ENCODE assay signal across 40 mouse cellular contexts in genomic region chr1:171568436-171568835, GRCm38 (mm10). TPM values are rescaled to one million over a fixed set of nuclear protein-coding genes. Genes with fewer than 3 reads are reported as not detected.
A peak's percentile ranks its signal among the peaks of the same experiment; 100 is the strongest.
DNase-seq lines count a peak whose midpoint lies in the region; ATAC-seq and TF ChIP-seq lines count a peak whose summit lies in the region.
"Had no signal": no experiment of that assay in that cellular context is flagged by ENCODE, and none has a peak within 500 bp of the region (broad histone marks: within the 10 kb centered on the region; RNA-seq: fewer than 3 reads in every experiment).

No protein-coding gene starts in this region.

- H3K27ac ChIP-seq in kidney, postnatal 0 days: no peak overlapping the region
- no peak overlapping the region for H3K27ac ChIP-seq in CH12.LX (ENCODE audit: insufficient read depth, low read depth)
- H3K27ac ChIP-seq in cortical plate, adult 2 months (ENCODE audit: insufficient read depth, low read length): no peak overlapping the region
- H3K27ac ChIP-seq: embryonic facial prominence, embryonic 13.5 days; forebrain, embryonic 10.5 days; forebrain, embryonic 15.5 days; gastrocnemius, adult 2 months; heart, adult 2 months; hindbrain, embryonic 14.5 days; liver, embryonic 12.5 days; midbrain, embryonic 12.5 days; stomach, embryonic 15.5 days had no signal

- TF ChIP-seq CTCF in kidney, postnatal 0 days (IDR thresholded peaks at IDR 0.05; ENCODE audit: low read depth): peak; percentile 13; the same call in 1 of the 2 replicates
- TF ChIP-seq CTCF in CH12.LX (conservative IDR thresholded peaks at IDR 0.05 in 1 of 2, IDR thresholded peaks at IDR 0.05 in 1 of 2; ENCODE audit: low read depth in 2 of 2, low read length in 2 of 2): peak in 1 of 2 experiments; percentile 61; a peak in 2 of 4 replicates
- 0 out of 2 replicates have a peak, but pooled peaks have one; percentile 18 for TF ChIP-seq CTCF in cortical plate, adult 2 months (IDR thresholded peaks at IDR 0.05; ENCODE audit: extremely low read depth, insufficient read depth, low read length)

- no peaks in the 10 kb centered on the region for H3K79me2 ChIP-seq in CH12.LX (replicated peaks; ENCODE audit: control insufficient read depth, extremely low read depth, insufficient read depth, poor library complexity, severe bottlenecking)

- no peaks in the 10 kb centered on the region for H3K9me3 ChIP-seq in kidney, postnatal 0 days (replicated peaks; ENCODE audit: low read length)
- no peaks in the 10 kb centered on the region for H3K9me3 ChIP-seq in CH12.LX (replicated peaks; ENCODE audit: low read length)
- H3K9me3 ChIP-seq: embryonic facial prominence, embryonic 13.5 days; forebrain, embryonic 10.5 days; forebrain, embryonic 15.5 days; heart, embryonic 12.5 days; liver, embryonic 12.5 days; megakaryocyte, embryonic 14.5 days; midbrain, embryonic 12.5 days; stomach, embryonic 15.5 days had no signal

- no peak for TF ChIP-seq EP300 in CH12.LX (IDR thresholded peaks at IDR 0.05; ENCODE audit: low read length)

- no peak for ATAC-seq in kidney, postnatal 0 days (replicated peaks; ENCODE audit: low FRiP score, low read depth)
- ATAC-seq: activated CD4-positive, CD25-positive, alpha-beta regulatory T cell, adult 4 months; forebrain, embryonic 15.5 days; liver, embryonic 12.5 days; liver, postnatal 0 days had no signal

- DNase-seq in kidney, postnatal 0 days (ENCODE audit: low spot score): no peak
- no peak for DNase-seq in kidney, postnatal 10 days
- peak; percentile 31 for DNase-seq in 3T3-L1 (ENCODE audit: low read depth, low spot score)
- DNase-seq in CH12.LX (ENCODE audit: extremely low read depth): peak; percentile 12
- no peak for DNase-seq in lung, postnatal 4 days
- no peak for DNase-seq in urinary bladder, postnatal 4 days (ENCODE audit: low spot score in 2 of 2)
- DNase-seq: adrenal gland, postnatal 10 days; cerebellum, adult 8-10 months; cerebellum, postnatal 36 days; gastrocnemius, adult 2 months; gastrocnemius, postnatal 36 days; heart, adult 2 months; kidney, adult 2 months; left cerebral cortex, postnatal 4 days; liver, postnatal 0 days; lung, postnatal 36 days; right cerebral cortex, postnatal 25 days had no signal

- peak; percentile 56 for TF ChIP-seq RAD21 in CH12.LX (IDR thresholded peaks at IDR 0.05; ENCODE audit: low read depth, low read length)

- in situ Hi-C loops in CH12.LX (cut with MboI; ENCODE audit: low pct_ligation_motif_present, low pct_unique_long_range_greater_than_20kb, low sequenced_read_pairs): loop anchor here (5.0 kb wide), 1 partner anchor 66 kb away; the partner anchor contains the start of gene Alyref2

- WGBS in kidney, postnatal 0 days: 64% methylated on average over 2 of the region's 2 CpGs

- H3K36me3 ChIP-seq in kidney, postnatal 0 days (ENCODE audit: insufficient read depth, low read length): no peaks in the 10 kb centered on the region
- H3K36me3 ChIP-seq in CH12.LX (replicated peaks in 1 of 2; ENCODE audit: control insufficient read depth in 1 of 2, insufficient read depth in 1 of 2, low read length in 1 of 2): no peaks in the 10 kb centered on the region
- H3K36me3 ChIP-seq: embryonic facial prominence, embryonic 13.5 days; forebrain, embryonic 10.5 days; forebrain, embryonic 15.5 days; G1E; heart, embryonic 12.5 days; liver, embryonic 12.5 days; midbrain, embryonic 12.5 days; stomach, embryonic 15.5 days had no signal

- no peak overlapping the region for H3K4me3 ChIP-seq in kidney, postnatal 0 days (replicated peaks; ENCODE audit: low read depth, low read length)
- H3K4me3 ChIP-seq in CH12.LX (replicated peaks in 1 of 3; ENCODE audit: low read depth in 2 of 3, low read length in 2 of 3, poor library complexity in 1 of 3): no peak overlapping the region
- no peak overlapping the region for H3K4me3 ChIP-seq in cortical plate, adult 2 months (ENCODE audit: insufficient read depth, low read length)
- H3K4me3 ChIP-seq: embryonic facial prominence, embryonic 13.5 days; forebrain, embryonic 10.5 days; forebrain, embryonic 15.5 days; gastrocnemius, adult 2 months; heart, adult 2 months; heart, embryonic 12.5 days; liver, embryonic 12.5 days; megakaryocyte, embryonic 14.5 days; midbrain, embryonic 12.5 days; stomach, embryonic 15.5 days had no signal

- H3K27me3 ChIP-seq in kidney, postnatal 0 days (ENCODE audit: insufficient read depth, low read length): no peaks in the 10 kb centered on the region
- H3K27me3 ChIP-seq in CH12.LX (replicated peaks): no peaks in the 10 kb centered on the region
- H3K27me3 ChIP-seq: embryonic facial prominence, embryonic 13.5 days; forebrain, embryonic 15.5 days; heart, embryonic 12.5 days; liver, embryonic 12.5 days; midbrain, embryonic 12.5 days; stomach, embryonic 15.5 days had no signal

- dilution Hi-C loops in CH12.LX (cut with MboI; ENCODE audit: extremely low pct_ligation_motif_present, extremely low pct_unique_long_range_greater_than_20kb, low sequenced_read_pairs): no loop called here

- H3K4me1 ChIP-seq in kidney, postnatal 0 days (replicated peaks; ENCODE audit: insufficient read depth, low read length): no peaks in the 10 kb centered on the region
- H3K4me1 ChIP-seq in CH12.LX (ENCODE audit: control insufficient read depth in 1 of 2, insufficient read depth in 2 of 2): no peaks in the 10 kb centered on the region
- no peaks in the 10 kb centered on the region for H3K4me1 ChIP-seq in cortical plate, adult 2 months (ENCODE audit: control insufficient read depth, insufficient read depth, low read length)
- H3K4me1 ChIP-seq: embryonic facial prominence, embryonic 13.5 days; forebrain, embryonic 10.5 days; forebrain, embryonic 15.5 days; heart, embryonic 12.5 days; midbrain, embryonic 12.5 days; stomach, embryonic 15.5 days had no signal

- no peak overlapping the region for H3K4me2 ChIP-seq in kidney, postnatal 0 days (ENCODE audit: low read length)
- H3K4me2 ChIP-seq in CH12.LX (ENCODE audit: insufficient read depth, low read depth, poor library complexity, severe bottlenecking): no peak overlapping the region
- H3K4me2 ChIP-seq: embryonic facial prominence, embryonic 13.5 days; forebrain, embryonic 15.5 days; heart, embryonic 12.5 days; hindbrain, embryonic 14.5 days; liver, embryonic 12.5 days; midbrain, embryonic 12.5 days; stomach, embryonic 15.5 days had no signal

- TF ChIP-seq POLR2A in CH12.LX (IDR thresholded peaks at IDR 0.05; ENCODE audit: low read depth, low read length): no peak
- no peak for TF ChIP-seq POLR2A in cortical plate, adult 2 months (IDR thresholded peaks at IDR 0.05; ENCODE audit: extremely low read depth, insufficient read depth, low read length)

- H3K9ac ChIP-seq in kidney, postnatal 0 days (ENCODE audit: low read depth, low read length): no peak overlapping the region
- no peak overlapping the region for H3K9ac ChIP-seq in CH12.LX (ENCODE audit: insufficient read depth, low read depth)
- H3K9ac ChIP-seq: embryonic facial prominence, embryonic 13.5 days; forebrain, embryonic 15.5 days; heart, embryonic 12.5 days; hindbrain, embryonic 14.5 days; liver, embryonic 12.5 days; liver, postnatal 0 days; midbrain, embryonic 12.5 days; stomach, embryonic 15.5 days had no signal

TF ChIP-seq in CH12.LX, 34 proteins besides CTCF, POLR2A, EP300 and RAD21:
- no peak for TF ChIP-seq JUND (conservative IDR thresholded peaks at IDR 0.05; ENCODE audit: low read depth, low read length)
- peak; percentile 38 for TF ChIP-seq SMC3 (IDR thresholded peaks at IDR 0.05; ENCODE audit: low read depth, low read length)

RNA-seq across cellular contexts. Expression of gene Cd244a, which starts 9.4 kb away (rescaled TPM):
- polyA plus RNA-seq in kidney, postnatal 0 days (2015; fragmentation: Nextera tagmentation; extraction: Ambion mirVana): 0.08 and 0.20 TPM in 2 replicates
- total RNA-seq in CH12.LX (2012; rRNA removed): 0.21 and 0.34 TPM in 2 replicates
- total RNA-seq in CH12.LX (2014; rRNA removed): 0.45 and 0.64 TPM in 2 replicates
- polyA plus RNA-seq in CH12.LX (2012; ENCODE audit: insufficient read length, low read depth): 0.41 and 0.74 TPM in 2 replicates
- 0.06 TPM in 1 of 2 replicates, not detected in the other for polyA plus RNA-seq in cortical plate, adult 2 months (2012; rRNA removed)
- total RNA-seq: gastrocnemius, postnatal 36 days; layer of hippocampus, postnatal 10 days had no signal
- polyA plus RNA-seq: C2C12; embryonic facial prominence, embryonic 13.5 days; forebrain, embryonic 10.5 days; forebrain, embryonic 15.5 days; G1E; heart, embryonic 12.5 days; hindbrain, embryonic 14.5 days; midbrain, embryonic 12.5 days; neural tube, embryonic 14.5 days had no signal

RNA-seq across cellular contexts. Expression of gene Itln1, which starts 33.3 kb away (rescaled TPM):
- polyA plus RNA-seq in kidney, postnatal 0 days (2015; fragmentation: Nextera tagmentation; extraction: Ambion mirVana): not detected in 2 replicates
- total RNA-seq in CH12.LX (2012; rRNA removed) (not detected in 2 replicates), CH12.LX (2014; rRNA removed) (not detected in 2 replicates)
- polyA plus RNA-seq in CH12.LX (2012; ENCODE audit: insufficient read length, low read depth): not detected in 2 replicates
- polyA plus RNA-seq in cortical plate, adult 2 months (2012; rRNA removed): not detected in 2 replicates
- total RNA-seq: adrenal gland, postnatal 10 days; G1E; gastrocnemius, adult 2 months; gastrocnemius, postnatal 36 days; heart, adult 2 months; hematopoietic stem cell, adult 5-6 weeks; layer of hippocampus, postnatal 10 days; left cerebral cortex, adult 8-10 months; left cerebral cortex, postnatal 4 days; monocyte, adult 5-6 weeks had no signal
- polyA plus RNA-seq: activated CD4-positive, CD25-positive, alpha-beta regulatory T cell, adult 4 months; C2C12; embryonic facial prominence, embryonic 13.5 days; forebrain, embryonic 10.5 days; forebrain, embryonic 15.5 days; frontal cortex, adult 2 months; G1E; heart, embryonic 12.5 days; heart, postnatal 0 days; hindbrain, embryonic 14.5 days; kidney, adult 2 months; kidney, embryonic 16.5 days; liver, embryonic 12.5 days; liver, postnatal 0 days; lung, embryonic 16.5 days; midbrain, embryonic 12.5 days; neural tube, embryonic 14.5 days; urinary bladder, adult 2 months had no signal

RNA-seq across cellular contexts. Expression of gene Ly9, which starts 38.8 kb away (rescaled TPM):
- 0.17 and 0.24 TPM in 2 replicates for polyA plus RNA-seq in kidney, postnatal 0 days (2015; fragmentation: Nextera tagmentation; extraction: Ambion mirVana)
- 43.6 and 46.7 TPM in 2 replicates for total RNA-seq in CH12.LX (2012; rRNA removed)
- total RNA-seq in CH12.LX (2014; rRNA removed): 53.6 and 57.8 TPM in 2 replicates
- polyA plus RNA-seq in CH12.LX (2012; ENCODE audit: insufficient read length, low read depth): 68.6 and 74.4 TPM in 2 replicates
- 0.26 and 0.27 TPM in 2 replicates for polyA plus RNA-seq in cortical plate, adult 2 months (2012; rRNA removed)
- total RNA-seq: gastrocnemius, adult 2 months had no signal
- polyA plus RNA-seq: C2C12; forebrain, embryonic 10.5 days; G1E; hindbrain, embryonic 14.5 days; midbrain, embryonic 12.5 days; neural tube, embryonic 14.5 days had no signal

Comparison
In these comparisons a context has a peak if more than half of its experiments do, and no peak if none do; other contexts are left out.
1. DNase-seq: peak in 3T3-L1 (single experiment) and CH12.LX (single experiment); none in kidney, postnatal 0 days (single experiment), kidney, postnatal 10 days (single experiment), lung, postnatal 4 days (0 of 2) and urinary bladder, postnatal 4 days (0 of 2).
2. RNA of gene Ly9, which starts 38.8 kb away (polyA plus RNA-seq): 68.6 to 74.4 TPM in CH12.LX; 0.26 to 0.27 TPM in cortical plate, adult 2 months and 0.17 to 0.24 TPM in kidney, postnatal 0 days; every median in the first group is over 10 times any median in the second.